Mouse (Mus musculus): ENCODE data around the gene Nde1. TPM values are rescaled to one million over a fixed set of nuclear protein-coding genes. Genes with fewer than 3 reads are reported as not detected.
"Not testable (repeated sequence)": the region's sequence is repeated elsewhere in the genome, so short reads cannot be mapped to it uniquely, and the experiment has no call there.

The Nde1 gene
- total RNA-seq (2017), result 80.9 and 81.8 TPM in 2 replicates

GRCm38 (mm10) chr16:14162988-14163416 lies at the start of gene Nde1, which contains the start of gene Marf1:
TSS of gene Nde1 (plus strand) at chr16:14163275.
TSS of gene Marf1 (minus strand) at chr16:14163351.
- ATAC-seq (replicated peaks in 1 of 2; ENCODE audit: insufficient read depth in 1 of 2, low FRiP score in 2 of 2, low TSS enrichment in 1 of 2, low read depth in 1 of 2, poor library complexity in 2 of 2, severe bottlenecking in 2 of 2), result peak; percentile 74 to 78

DNA sequence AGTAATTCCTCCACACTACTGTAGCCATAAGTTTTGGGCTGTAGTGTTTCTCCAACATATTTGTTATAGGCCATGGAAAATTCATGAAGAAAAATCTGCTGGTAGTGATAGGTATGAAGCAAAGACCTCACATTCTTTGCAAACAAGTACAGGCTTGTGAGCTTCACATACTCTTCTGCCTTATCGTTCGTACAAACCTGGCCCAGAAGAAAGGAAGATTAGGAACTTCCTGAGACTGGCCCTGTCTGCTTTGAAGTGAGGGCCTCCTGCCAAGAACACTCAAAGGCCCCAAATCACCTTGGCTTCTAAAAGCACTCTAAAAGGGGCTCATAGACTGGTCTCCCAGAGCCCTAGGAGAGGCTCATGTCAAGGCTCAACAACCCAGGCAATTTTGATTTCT lies 45.8 kb upstream of the Nde1 start:
- ATAC-seq (replicated peaks in 1 of 2; ENCODE audit: insufficient read depth in 1 of 2, low FRiP score in 2 of 2, low TSS enrichment in 1 of 2, low read depth in 1 of 2, poor library complexity in 2 of 2, severe bottlenecking in 2 of 2), result no peak

DNA sequence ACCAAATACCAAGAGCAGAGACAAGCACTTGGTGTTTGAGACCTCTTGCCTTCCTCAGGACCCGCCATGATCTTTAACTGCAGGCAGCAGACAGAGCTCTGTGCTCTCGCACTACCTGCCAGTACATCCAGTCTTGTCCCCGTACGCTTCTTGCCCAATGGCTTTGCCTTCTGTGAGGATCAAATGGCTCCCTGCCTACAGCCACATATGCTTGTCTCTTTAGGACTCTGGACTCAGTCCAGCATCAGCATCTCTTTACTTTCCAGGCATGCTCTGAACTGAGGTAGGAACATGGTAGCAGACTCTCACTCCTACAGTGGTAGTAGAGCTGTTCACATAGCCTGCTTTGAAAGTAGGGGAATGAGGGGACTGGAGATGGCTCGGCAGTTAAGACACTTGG lies 42.1 kb upstream of the Nde1 start:
- no peak for ATAC-seq (replicated peaks in 1 of 2; ENCODE audit: insufficient read depth in 1 of 2, low FRiP score in 2 of 2, low TSS enrichment in 1 of 2, low read depth in 1 of 2, poor library complexity in 2 of 2, severe bottlenecking in 2 of 2)

DNA sequence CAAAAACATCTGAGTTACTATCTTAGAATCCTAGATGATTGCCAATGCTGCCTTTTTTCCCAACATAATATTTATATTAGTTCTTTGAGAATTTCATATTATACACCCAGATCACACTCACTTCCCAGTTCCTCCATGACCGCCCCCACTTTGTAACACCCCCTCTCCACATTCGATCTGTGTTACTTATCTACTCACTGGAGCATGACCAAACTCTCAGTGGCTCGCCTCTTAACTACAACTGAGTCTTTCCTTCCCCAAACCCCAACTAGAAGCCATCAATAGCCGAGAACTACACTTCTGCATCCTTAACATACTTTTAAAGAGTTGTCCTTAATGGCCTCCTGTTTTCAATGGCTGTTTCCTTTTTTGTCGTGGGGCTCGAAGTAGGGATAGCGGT lies 41.5 kb upstream of the Nde1 start:
- no peak for ATAC-seq (replicated peaks in 1 of 2; ENCODE audit: insufficient read depth in 1 of 2, low FRiP score in 2 of 2, low TSS enrichment in 1 of 2, low read depth in 1 of 2, poor library complexity in 2 of 2, severe bottlenecking in 2 of 2)

- ATAC-seq (replicated peaks in 1 of 2; ENCODE audit: insufficient read depth in 1 of 2, low FRiP score in 2 of 2, low TSS enrichment in 1 of 2, low read depth in 1 of 2, poor library complexity in 2 of 2, severe bottlenecking in 2 of 2), result no peak
These were observed 40.5 kb upstream of the Nde1 start for GRCm38 (mm10) chr16:14122586-14122985.

- no peak for ATAC-seq (replicated peaks in 1 of 2; ENCODE audit: insufficient read depth in 1 of 2, low FRiP score in 2 of 2, low TSS enrichment in 1 of 2, low read depth in 1 of 2, poor library complexity in 2 of 2, severe bottlenecking in 2 of 2)
These were observed 39.2 kb upstream of the Nde1 start for GRCm38 (mm10) chr16:14123901-14124300.

- ATAC-seq (replicated peaks in 1 of 2; ENCODE audit: insufficient read depth in 1 of 2, low FRiP score in 2 of 2, low TSS enrichment in 1 of 2, low read depth in 1 of 2, poor library complexity in 2 of 2, severe bottlenecking in 2 of 2), result no peak
These were observed 38.4 kb upstream of the Nde1 start for GRCm38 (mm10) chr16:14124709-14125108.

DNA sequence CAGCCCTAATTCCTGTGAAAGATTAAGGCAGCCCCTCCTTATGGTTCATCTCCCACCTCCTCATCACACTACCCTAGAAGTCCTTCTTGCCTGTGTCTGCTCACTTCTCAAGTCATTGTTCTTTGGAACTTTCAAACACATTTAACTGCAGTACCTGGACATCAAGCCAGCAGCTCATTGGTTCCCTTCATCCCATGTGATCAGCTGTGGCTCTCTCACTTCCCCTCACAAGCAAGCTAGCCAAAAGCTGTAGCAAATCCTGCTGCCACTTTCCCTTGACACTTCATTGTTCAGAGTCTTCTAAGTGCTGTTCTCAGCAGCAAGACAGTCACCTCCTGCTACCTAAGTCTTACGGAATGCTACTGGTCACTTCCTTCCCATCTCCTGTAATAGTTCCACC lies 37.8 kb upstream of the Nde1 start:
- ATAC-seq (replicated peaks in 1 of 2; ENCODE audit: insufficient read depth in 1 of 2, low FRiP score in 2 of 2, low TSS enrichment in 1 of 2, low read depth in 1 of 2, poor library complexity in 2 of 2, severe bottlenecking in 2 of 2), result no peak

DNA sequence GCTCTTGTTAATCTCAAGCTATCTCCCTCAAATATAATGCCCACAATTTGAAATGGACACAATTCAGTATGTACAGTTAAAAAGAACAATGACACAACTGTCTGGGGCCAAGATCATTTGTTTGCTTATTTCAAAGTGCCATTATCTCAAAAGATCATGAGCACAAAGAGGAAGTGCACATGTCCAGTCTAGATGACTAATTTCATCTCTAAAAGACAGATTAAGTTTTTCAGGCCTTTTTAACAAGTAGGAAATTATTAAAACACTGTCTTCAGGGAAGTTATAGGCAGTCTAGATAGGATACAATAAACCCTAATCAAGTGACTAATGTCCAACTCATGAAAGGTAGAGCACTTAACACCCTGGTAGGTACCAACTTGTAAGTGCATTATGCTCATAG lies 34.1 kb upstream of the Nde1 start:
- ATAC-seq (replicated peaks in 1 of 2; ENCODE audit: insufficient read depth in 1 of 2, low FRiP score in 2 of 2, low TSS enrichment in 1 of 2, low read depth in 1 of 2, poor library complexity in 2 of 2, severe bottlenecking in 2 of 2), result no peak

DNA sequence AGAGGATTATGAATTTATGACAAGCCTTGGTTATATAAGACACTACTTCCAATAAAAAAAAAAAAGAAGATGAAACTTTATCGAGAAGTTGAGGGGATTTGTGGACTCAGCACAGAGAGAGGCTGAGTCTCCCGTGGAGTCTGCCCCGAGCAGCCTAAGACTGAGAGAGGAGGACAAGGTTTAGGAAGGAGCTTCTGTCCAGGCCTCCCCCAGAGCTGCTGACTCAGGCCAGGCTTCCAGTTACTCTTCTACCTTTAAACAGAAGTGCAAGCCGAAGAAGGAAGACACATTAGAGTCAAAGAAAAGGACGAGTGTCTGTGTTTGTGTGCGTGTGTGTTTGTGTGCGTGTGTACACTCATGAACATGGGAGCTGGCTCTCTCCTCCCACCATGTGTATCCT lies 32.3 kb upstream of the Nde1 start:
- no peak for ATAC-seq (replicated peaks in 1 of 2; ENCODE audit: insufficient read depth in 1 of 2, low FRiP score in 2 of 2, low TSS enrichment in 1 of 2, low read depth in 1 of 2, poor library complexity in 2 of 2, severe bottlenecking in 2 of 2)

DNA sequence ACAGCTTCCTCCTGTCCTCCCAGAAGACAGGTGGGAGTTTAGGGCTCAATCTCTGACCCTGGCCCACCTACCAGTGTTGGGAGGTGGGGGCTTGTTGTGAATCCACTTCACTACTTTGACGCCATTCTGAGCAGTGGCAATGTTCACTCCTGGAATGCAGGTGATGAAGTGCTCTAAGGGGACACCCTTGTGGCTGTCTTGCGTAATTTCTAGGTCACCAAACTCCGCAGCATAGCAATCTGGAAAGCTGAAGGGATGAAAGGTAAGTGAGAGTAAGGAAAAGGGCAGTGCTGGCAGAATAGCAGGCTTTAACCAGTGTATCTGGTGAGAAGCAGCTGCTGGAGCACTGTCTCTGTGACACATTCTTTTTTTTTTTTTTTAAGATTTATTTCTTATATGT lies 31.7 kb upstream of the Nde1 start:
- ATAC-seq (replicated peaks in 1 of 2; ENCODE audit: insufficient read depth in 1 of 2, low FRiP score in 2 of 2, low TSS enrichment in 1 of 2, low read depth in 1 of 2, poor library complexity in 2 of 2, severe bottlenecking in 2 of 2), result no peak

GRCm38 (mm10) chr16:14131838-14132237 lies 31.2 kb upstream of the Nde1 start:
- no peak; a peak in 1 of 4 replicates for ATAC-seq (replicated peaks in 1 of 2; ENCODE audit: insufficient read depth in 1 of 2, low FRiP score in 2 of 2, low TSS enrichment in 1 of 2, low read depth in 1 of 2, poor library complexity in 2 of 2, severe bottlenecking in 2 of 2)

DNA sequence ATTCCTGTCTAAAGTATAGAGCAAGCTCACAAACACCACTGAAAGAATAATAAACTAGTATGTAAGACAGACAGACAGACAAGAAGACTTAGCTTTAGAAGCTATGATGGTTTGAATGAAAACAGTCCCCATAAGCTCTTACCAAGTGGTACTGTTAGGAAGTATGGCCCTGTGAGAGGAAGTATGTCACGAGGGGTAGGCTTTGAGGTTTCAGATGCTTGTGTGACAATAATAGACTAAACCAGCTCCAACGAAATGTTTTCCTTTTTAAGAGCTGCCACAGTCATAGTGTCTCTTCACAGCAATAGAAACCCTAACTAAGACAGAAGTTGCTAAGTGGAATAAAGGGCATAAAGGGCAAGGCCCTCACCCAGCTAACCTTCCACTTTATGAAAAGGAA lies 28.1 kb upstream of the Nde1 start:
- ATAC-seq (replicated peaks in 1 of 2; ENCODE audit: insufficient read depth in 1 of 2, low FRiP score in 2 of 2, low TSS enrichment in 1 of 2, low read depth in 1 of 2, poor library complexity in 2 of 2, severe bottlenecking in 2 of 2), result peak; percentile 48 to 49; a peak in 2 of 4 replicates

DNA sequence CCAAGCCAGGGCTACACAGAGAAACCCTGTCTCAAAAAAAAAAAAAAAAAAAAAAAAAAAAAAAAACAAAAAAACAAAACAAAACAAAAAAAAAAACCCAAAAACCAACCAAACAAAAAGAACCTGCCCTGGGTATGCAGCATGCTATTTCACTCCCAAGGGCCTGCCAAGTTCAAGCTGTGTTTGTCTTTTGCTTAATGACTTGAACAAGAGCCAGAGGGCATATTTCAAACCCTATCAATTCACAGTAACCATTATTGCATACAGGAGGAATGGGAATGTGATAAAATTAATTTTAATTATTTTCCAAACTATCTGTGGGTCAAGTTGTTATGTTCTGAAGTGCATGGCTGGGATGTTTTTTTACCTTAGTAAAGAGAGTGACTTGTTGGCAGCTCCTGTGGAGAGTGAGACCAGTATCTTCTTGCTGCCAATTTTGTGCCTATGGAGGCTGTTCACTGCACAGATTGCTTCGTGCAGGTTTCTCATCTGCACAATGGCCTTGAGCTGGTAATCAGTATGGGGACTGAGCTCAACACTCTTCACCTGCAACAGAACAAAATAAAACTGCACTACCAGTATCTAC lies 25.0 kb upstream of the Nde1 start:
- no peak for ATAC-seq (replicated peaks in 1 of 2; ENCODE audit: insufficient read depth in 1 of 2, low FRiP score in 2 of 2, low TSS enrichment in 1 of 2, low read depth in 1 of 2, poor library complexity in 2 of 2, severe bottlenecking in 2 of 2)

DNA sequence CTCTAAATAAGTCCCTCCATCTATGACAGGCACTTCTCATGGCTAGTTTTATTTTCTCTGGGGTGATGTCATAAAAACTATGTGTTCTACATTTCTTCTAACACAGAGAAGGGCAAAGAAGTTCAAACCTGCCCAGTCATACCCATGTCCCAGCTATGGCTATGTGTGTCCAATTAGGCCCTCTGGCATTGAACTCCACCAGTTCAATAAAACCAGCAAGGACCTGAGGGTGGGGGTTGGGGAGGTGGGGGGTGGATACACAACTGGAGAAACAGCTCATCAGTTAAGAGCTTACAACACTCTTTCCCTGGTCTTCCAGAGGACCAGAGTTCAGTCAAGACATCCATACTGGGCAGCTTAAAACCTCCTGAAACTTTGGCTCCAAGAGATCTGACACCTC lies 24.0 kb upstream of the Nde1 start:
- no peak for ATAC-seq (replicated peaks in 1 of 2; ENCODE audit: insufficient read depth in 1 of 2, low FRiP score in 2 of 2, low TSS enrichment in 1 of 2, low read depth in 1 of 2, poor library complexity in 2 of 2, severe bottlenecking in 2 of 2)

DNA sequence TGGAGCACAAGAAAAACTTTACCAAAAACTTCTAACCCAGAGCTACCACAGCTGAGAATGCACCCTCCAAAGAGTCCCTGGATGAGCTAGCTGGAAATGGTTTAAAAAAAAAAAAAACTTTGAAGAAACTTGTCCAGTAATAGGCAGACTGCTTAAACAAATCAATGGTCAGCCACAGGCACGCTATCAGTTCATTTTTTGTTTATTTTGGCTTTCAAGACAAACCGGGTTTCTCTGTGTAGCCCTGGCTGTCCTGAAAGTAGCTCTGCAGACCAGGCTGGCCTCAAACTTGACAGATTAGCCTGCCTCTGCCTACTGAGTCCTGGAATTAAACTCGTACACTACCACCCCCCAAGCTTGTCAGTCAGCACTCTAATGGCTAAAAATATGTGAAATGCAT lies 19.8 kb upstream of the Nde1 start:
- no peak for ATAC-seq (replicated peaks in 1 of 2; ENCODE audit: insufficient read depth in 1 of 2, low FRiP score in 2 of 2, low TSS enrichment in 1 of 2, low read depth in 1 of 2, poor library complexity in 2 of 2, severe bottlenecking in 2 of 2)

DNA sequence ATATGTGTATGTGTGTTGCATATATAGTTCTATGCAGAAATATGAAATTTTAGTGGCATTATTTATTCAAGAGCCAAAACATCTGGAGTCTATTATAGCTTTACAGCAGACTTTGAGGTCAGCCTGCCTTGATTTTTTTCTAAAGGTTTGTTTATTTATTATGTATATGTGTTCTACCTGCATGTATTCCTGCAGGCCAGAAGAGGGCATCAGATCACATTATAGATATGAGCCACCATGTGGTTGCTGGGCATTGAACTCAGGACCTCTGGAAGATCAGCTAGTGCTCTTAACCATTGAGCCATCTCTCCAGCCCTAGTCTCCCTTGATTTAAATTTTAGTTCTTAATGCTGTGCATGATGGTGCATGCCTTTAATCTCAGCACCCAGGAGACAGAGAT lies 15.4 kb upstream of the Nde1 start:
- ATAC-seq (replicated peaks in 1 of 2; ENCODE audit: insufficient read depth in 1 of 2, low FRiP score in 2 of 2, low TSS enrichment in 1 of 2, low read depth in 1 of 2, poor library complexity in 2 of 2, severe bottlenecking in 2 of 2), result no peak

DNA sequence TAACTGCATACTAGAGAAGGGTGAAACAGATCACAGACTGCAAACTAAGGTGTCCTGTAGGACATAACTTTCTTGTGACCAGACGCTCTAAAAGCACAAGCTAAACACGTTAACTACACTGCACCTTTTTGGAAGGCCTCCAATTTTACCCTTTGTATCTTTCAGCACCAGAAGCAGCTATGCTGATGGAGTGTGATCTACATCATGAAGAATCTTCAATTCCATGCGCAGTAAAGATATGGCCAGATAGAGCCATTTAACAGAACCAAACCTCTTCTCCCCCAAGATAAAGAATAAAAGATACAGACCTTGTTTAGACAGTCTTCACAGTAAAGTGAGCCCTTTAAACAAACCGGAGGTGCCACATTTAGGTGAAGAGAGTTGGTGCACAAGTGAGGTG lies 11.4 kb upstream of the Nde1 start:
- no peak for ATAC-seq (replicated peaks in 1 of 2; ENCODE audit: insufficient read depth in 1 of 2, low FRiP score in 2 of 2, low TSS enrichment in 1 of 2, low read depth in 1 of 2, poor library complexity in 2 of 2, severe bottlenecking in 2 of 2)

DNA sequence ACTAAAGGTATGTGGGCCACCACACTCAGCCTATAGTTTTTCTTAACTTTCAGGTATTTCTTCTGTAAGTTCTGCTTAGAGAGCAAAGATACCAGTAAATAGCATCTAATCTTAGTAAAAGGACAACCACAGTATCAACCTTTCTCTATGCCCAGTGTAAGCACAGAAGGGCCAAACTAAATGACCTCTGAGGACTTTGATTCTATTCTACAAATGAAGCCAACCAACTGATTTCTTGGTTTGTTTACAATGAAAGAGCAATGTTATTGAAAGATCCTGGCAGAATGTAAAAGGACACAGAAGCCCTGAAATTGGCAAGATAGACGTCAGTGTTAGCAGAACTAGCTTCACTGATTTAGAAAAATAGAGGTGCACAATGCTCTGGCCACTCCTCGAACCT lies 7.4 kb upstream of the Nde1 start:
- ATAC-seq (replicated peaks in 1 of 2; ENCODE audit: insufficient read depth in 1 of 2, low FRiP score in 2 of 2, low TSS enrichment in 1 of 2, low read depth in 1 of 2, poor library complexity in 2 of 2, severe bottlenecking in 2 of 2), result not testable (repeated sequence)

GRCm38 (mm10) chr16:14156312-14156711 lies 6.8 kb upstream of the Nde1 start:
- no peak for ATAC-seq (replicated peaks in 1 of 2; ENCODE audit: insufficient read depth in 1 of 2, low FRiP score in 2 of 2, low TSS enrichment in 1 of 2, low read depth in 1 of 2, poor library complexity in 2 of 2, severe bottlenecking in 2 of 2)

Data from hematopoietic stem cell, adult 5-6 weeks (primary cell).